Mouse (Mus musculus): ENCODE measurements around the gene Cmss1.

- TF ChIP-seq CTCF (IDR thresholded peaks at IDR 0.05; ENCODE audit: low read depth, low read length) (no peak), EP300 (IDR thresholded peaks at IDR 0.05; ENCODE audit: insufficient read depth, low read depth, low read length) (no peak), POLR2A (IDR thresholded peaks at IDR 0.05; ENCODE audit: insufficient read depth, low read length) (no peak)
Measured at GRCm38 (mm10) chr16:57508351-57508750, 98.3 kb downstream of the Cmss1 start.

All from ES-Bruce4 (cell line).